ENCODE assay signal across 26 mouse cellular contexts in genomic region chr9:52425413-52425812, GRCm38 (mm10).
"Had no signal": no experiment of that assay in that cellular context is flagged by ENCODE, and none has a peak within 500 bp of the region (broad histone marks: within the 10 kb centered on the region; RNA-seq: fewer than 3 reads in every experiment).

No protein-coding gene starts in this region.

- H3K9ac ChIP-seq: heart, embryonic 12.5 days; hindbrain, embryonic 14.5 days; intestine, embryonic 15.5 days; limb, embryonic 12.5 days; liver, embryonic 13.5 days; liver, embryonic 15.5 days had no signal

- H3K4me2 ChIP-seq: heart, embryonic 12.5 days; hindbrain, embryonic 14.5 days; intestine, embryonic 15.5 days; limb, embryonic 12.5 days; liver, embryonic 11.5 days; liver, embryonic 13.5 days; liver, embryonic 15.5 days had no signal

- H3K27ac ChIP-seq: gastrocnemius, adult 2 months; heart, embryonic 10.5 days; hindbrain, embryonic 10.5 days; hindbrain, embryonic 14.5 days; intestine, embryonic 15.5 days; layer of hippocampus, adult 2 months; left cerebral cortex, adult 2 months; limb, embryonic 10.5 days; limb, embryonic 12.5 days; liver, embryonic 13.5 days; liver, embryonic 15.5 days had no signal

- H3K4me1 ChIP-seq: heart, embryonic 10.5 days; heart, embryonic 12.5 days; intestine, embryonic 15.5 days; limb, embryonic 10.5 days; limb, embryonic 12.5 days; liver, embryonic 13.5 days; liver, embryonic 15.5 days had no signal

- DNase-seq: gastrocnemius, adult 2 months; gastrocnemius, postnatal 10 days; gastrocnemius, postnatal 25 days; heart, adult 18-20 months; heart, postnatal 10 days; heart, postnatal 4 days; kidney, adult 18-20 months; kidney, adult 8-10 months; kidney, postnatal 10 days; kidney, postnatal 25 days; kidney, postnatal 4 days; liver; liver, embryonic 13.5 days had no signal

- H3K27me3 ChIP-seq: heart, embryonic 12.5 days; intestine, embryonic 15.5 days; limb, embryonic 12.5 days; liver, embryonic 13.5 days; liver, embryonic 15.5 days had no signal

- ATAC-seq: inflammation-experienced regulatory T-cells, adult 6 months; intestine, embryonic 15.5 days; intestine, postnatal 0 days had no signal

- H3K9me3 ChIP-seq: heart, embryonic 10.5 days; heart, embryonic 12.5 days; hindbrain, embryonic 10.5 days; intestine, embryonic 15.5 days; limb, embryonic 10.5 days; limb, embryonic 12.5 days; liver, embryonic 13.5 days; liver, embryonic 15.5 days had no signal

- H3K36me3 ChIP-seq: heart, embryonic 10.5 days; heart, embryonic 12.5 days; hindbrain, embryonic 10.5 days; intestine, embryonic 15.5 days; limb, embryonic 10.5 days; limb, embryonic 12.5 days; liver, embryonic 13.5 days; liver, embryonic 15.5 days had no signal

- H3K4me3 ChIP-seq: gastrocnemius, adult 2 months; heart, embryonic 10.5 days; heart, embryonic 12.5 days; hindbrain, embryonic 10.5 days; intestine, embryonic 15.5 days; layer of hippocampus, adult 2 months; left cerebral cortex, adult 2 months; limb, embryonic 10.5 days; limb, embryonic 12.5 days; liver, embryonic 13.5 days; liver, embryonic 15.5 days had no signal
